Mouse (Mus musculus) midbrain, embryonic 12.5 days (tissue): ENCODE measurements around the gene Upb1. TPM values are rescaled to one million over a fixed set of nuclear protein-coding genes. Genes with fewer than 3 reads are reported as not detected.
A peak's percentile ranks its signal among the peaks of the same experiment; 100 is the strongest.

Experiments used
- ATAC-seq: fragments of 200-750 bp; cut with Nextera tagmentation; 2 replicates; pipeline ENCODE4 v1.8.0; 2017; ENCODE audit warnings: low read depth, moderate TSS enrichment, moderate library complexity; ENCODE audit not compliant: low FRiP score
- H3K27ac ChIP-seq: fragments of 300-500 bp; sonication (generic); replicated peaks from 2 replicates; pipeline ENCODE4 v1.5.1; 2016; ENCODE audit warnings: mild to moderate bottlenecking
- H3K27me3 ChIP-seq: fragments of 300-500 bp; sonication (generic); 2 replicates; pipeline ENCODE4 v1.6.1; 2016; ENCODE audit warnings: mild to moderate bottlenecking
- H3K36me3 ChIP-seq: fragments of 300-500 bp; sonication (generic); 2 replicates; pipeline ENCODE4 v1.6.1; 2016
- H3K4me1 ChIP-seq: fragments of 300-500 bp; sonication (generic); 2 replicates; pipeline ENCODE4 v1.6.1; 2016
- H3K4me2 ChIP-seq: fragments of 300-500 bp; sonication (generic); replicated peaks from 2 replicates; pipeline ENCODE4 v1.6.1; 2016; ENCODE audit warnings: mild to moderate bottlenecking, moderate library complexity
- H3K4me3 ChIP-seq: fragments of 300-500 bp; sonication (generic); 2 replicates; pipeline ENCODE4 v1.5.1; 2016; ENCODE audit warnings: mild to moderate bottlenecking
- H3K9ac ChIP-seq: fragments of 300-500 bp; sonication (generic); replicated peaks from 2 replicates; pipeline ENCODE4 v1.6.1; 2016; ENCODE audit warnings: mild to moderate bottlenecking, moderate library complexity
- H3K9me3 ChIP-seq: fragments of 300-500 bp; sonication (generic); 2 replicates; pipeline ENCODE4 v1.6.1; 2016; ENCODE audit warnings: mild to moderate bottlenecking
- WGBS: fragments of 180-500 bp; shearing (Covaris S2); methylation state at CpG from one replicate; pipeline ENCODE4 v1.1.7; 2016; 5-methylcytosine and 5-hydroxymethylcytosine counted together
- polyA plus RNA-seq: library from polyadenylated mRNA; unstranded; fragments of >200 nt; fragmentation: Nextera tagmentation; extraction: Ambion mirVana; gene quantifications from 2 replicates; pipeline ENCODE4 v1.2.1, GENCODE M21; 2016

Upb1 gene
- polyA plus RNA-seq, 1 experiment from 2014 or later = 0.26 TPM

- Histone ChIP-seq H3K36me3 (no peaks in the 10 kb centered on the region), H3K4me3 (no peak overlapping the region), H3K27ac (no peak overlapping the region), H3K4me1 (no peaks in the 10 kb centered on the region), H3K9me3 (no peaks in the 10 kb centered on the region), H3K27me3 (no peaks in the 10 kb centered on the region), H3K9ac (no peak overlapping the region), H3K4me2 (no peak overlapping the region)
- WGBS = 89% methylated on average over 6 of the region's 6 CpGs
- ATAC-seq = no peak
These were observed 28.1 kb downstream of the Upb1 start for GRCm38 (mm10) chr10:75429004-75429380.

- no peaks in the 10 kb centered on the region for H3K4me1 ChIP-seq
- ATAC-seq = no peak
- H3K9ac ChIP-seq = no peak overlapping the region
- no peak overlapping the region for H3K4me2 ChIP-seq
- H3K27ac ChIP-seq = no peak overlapping the region
- H3K36me3 ChIP-seq = no peaks in the 10 kb centered on the region
- no peaks in the 10 kb centered on the region for H3K27me3 ChIP-seq
- H3K9me3 ChIP-seq = no peaks in the 10 kb centered on the region
- WGBS = 84% methylated on average over 7 of the region's 7 CpGs
- no peak overlapping the region for H3K4me3 ChIP-seq
These were observed 28.7 kb downstream of the Upb1 start for GRCm38 (mm10) chr10:75429522-75430146.

DNA sequence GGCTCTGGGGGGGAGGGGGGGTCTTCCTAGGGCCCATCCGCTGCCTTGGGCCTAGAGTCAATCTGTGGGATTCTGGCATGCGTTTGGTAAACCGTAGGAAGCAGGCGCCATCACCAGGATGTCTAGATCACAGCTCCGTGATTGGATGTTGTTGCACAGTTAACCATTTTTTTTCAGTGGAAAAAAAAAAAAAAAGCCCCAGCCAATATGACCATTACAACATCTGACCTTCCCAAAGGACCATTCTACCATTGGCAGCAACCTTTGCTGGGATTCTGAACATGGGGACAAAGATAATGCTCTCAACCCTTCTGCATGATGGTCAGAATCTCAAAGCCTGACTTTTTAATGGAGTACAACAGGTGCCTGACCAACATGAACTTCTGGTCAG, 29.2 kb downstream of the Upb1 start:
- no peak overlapping the region for H3K27ac ChIP-seq
- no peaks in the 10 kb centered on the region for H3K9me3 ChIP-seq
- no peaks in the 10 kb centered on the region for H3K4me1 ChIP-seq
- 90% methylated on average over 5 of the region's 5 CpGs for WGBS
- no peak for ATAC-seq
- H3K4me3 ChIP-seq = no peak overlapping the region
- H3K9ac ChIP-seq = no peak overlapping the region
- no peaks in the 10 kb centered on the region for H3K27me3 ChIP-seq
- no peaks in the 10 kb centered on the region for H3K36me3 ChIP-seq
- H3K4me2 ChIP-seq = no peak overlapping the region

DNA sequence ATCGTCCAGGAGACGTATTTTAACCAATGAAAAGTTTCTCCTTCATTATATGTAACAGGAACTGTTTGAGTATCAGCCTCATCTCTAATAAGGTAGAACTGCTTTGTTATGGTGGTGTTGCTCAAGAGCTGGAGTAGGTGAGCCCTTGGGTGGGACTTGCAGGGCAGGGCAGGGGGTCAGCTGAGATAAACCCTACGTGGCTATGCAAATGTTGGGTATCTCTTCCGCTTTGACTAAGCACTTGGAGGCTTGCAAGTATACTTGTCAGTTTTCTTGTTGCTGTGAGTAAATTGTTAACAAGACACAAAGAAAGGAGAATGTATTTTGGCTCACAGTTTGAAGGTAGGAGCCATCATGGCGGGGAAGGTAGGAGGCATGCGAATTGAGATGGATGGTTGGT, 29.7 kb downstream of the Upb1 start:
- H3K9me3 ChIP-seq = no peaks in the 10 kb centered on the region
- no peak overlapping the region for H3K9ac ChIP-seq
- 90% methylated on average over 6 of the region's 6 CpGs for WGBS
- H3K4me2 ChIP-seq = no peak overlapping the region
- no peak overlapping the region for H3K27ac ChIP-seq
- no peak overlapping the region for H3K4me3 ChIP-seq
- no peaks in the 10 kb centered on the region for H3K4me1 ChIP-seq
- no peaks in the 10 kb centered on the region for H3K36me3 ChIP-seq
- no peak for ATAC-seq
- H3K27me3 ChIP-seq = no peaks in the 10 kb centered on the region

DNA sequence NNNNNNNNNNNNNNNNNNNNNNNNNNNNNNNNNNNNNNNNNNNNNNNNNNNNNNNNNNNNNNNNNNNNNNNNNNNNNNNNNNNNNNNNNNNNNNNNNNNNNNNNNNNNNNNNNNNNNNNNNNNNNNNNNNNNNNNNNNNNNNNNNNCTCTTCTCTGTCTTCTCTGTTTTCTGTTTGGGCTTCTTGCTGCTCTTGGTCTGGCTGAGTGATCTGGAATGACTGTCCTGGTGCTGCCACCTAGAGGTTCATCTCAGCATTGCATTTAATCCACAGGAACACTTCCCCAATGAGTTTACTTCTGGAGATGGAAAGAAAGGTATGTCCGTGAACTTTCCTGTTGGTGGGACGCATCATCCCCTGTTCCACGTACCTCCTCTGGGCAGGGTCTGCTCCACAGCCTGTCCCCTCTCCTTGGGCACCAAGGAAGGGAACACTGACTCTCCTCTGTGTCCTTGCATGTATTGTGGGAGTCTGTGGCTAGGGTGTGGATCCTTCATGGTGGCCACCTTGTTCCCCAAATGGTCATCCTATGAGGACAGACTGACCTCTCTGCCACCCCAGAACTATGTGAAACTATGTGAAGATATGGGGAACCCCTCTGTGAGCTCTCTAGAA, 35.8 kb downstream of the Upb1 start:
- Histone ChIP-seq H3K36me3 (no peaks in the 10 kb centered on the region), H3K4me1 (peaks cover 3% of the 10 kb centered on the region; the same call in 1 of the 2 replicates), H3K4me3 (no peak overlapping the region), H3K9me3 (no peaks in the 10 kb centered on the region), H3K4me2 (no peak overlapping the region), H3K27me3 (peaks cover 10% of the 10 kb centered on the region; the same call in 1 of the 2 replicates), H3K9ac (no peak overlapping the region), H3K27ac (no peak overlapping the region)
- ATAC-seq = peak; percentile 57
- WGBS = 21% methylated on average over 3 of the region's 3 CpGs

- Histone ChIP-seq H3K27ac (no peak overlapping the region), H3K4me2 (no peak overlapping the region), H3K4me3 (no peak overlapping the region), H3K36me3 (no peaks in the 10 kb centered on the region), H3K27me3 (peaks cover 10% of the 10 kb centered on the region; the same call in 1 of the 2 replicates), H3K9ac (no peak overlapping the region), H3K4me1 (peaks cover 3% of the 10 kb centered on the region; the same call in 1 of the 2 replicates), H3K9me3 (no peaks in the 10 kb centered on the region)
- WGBS = 100% methylated on average over 1 of the region's 1 CpGs
- no peak for ATAC-seq
These were observed 36.4 kb downstream of the Upb1 start for GRCm38 (mm10) chr10:75437284-75437683.

DNA sequence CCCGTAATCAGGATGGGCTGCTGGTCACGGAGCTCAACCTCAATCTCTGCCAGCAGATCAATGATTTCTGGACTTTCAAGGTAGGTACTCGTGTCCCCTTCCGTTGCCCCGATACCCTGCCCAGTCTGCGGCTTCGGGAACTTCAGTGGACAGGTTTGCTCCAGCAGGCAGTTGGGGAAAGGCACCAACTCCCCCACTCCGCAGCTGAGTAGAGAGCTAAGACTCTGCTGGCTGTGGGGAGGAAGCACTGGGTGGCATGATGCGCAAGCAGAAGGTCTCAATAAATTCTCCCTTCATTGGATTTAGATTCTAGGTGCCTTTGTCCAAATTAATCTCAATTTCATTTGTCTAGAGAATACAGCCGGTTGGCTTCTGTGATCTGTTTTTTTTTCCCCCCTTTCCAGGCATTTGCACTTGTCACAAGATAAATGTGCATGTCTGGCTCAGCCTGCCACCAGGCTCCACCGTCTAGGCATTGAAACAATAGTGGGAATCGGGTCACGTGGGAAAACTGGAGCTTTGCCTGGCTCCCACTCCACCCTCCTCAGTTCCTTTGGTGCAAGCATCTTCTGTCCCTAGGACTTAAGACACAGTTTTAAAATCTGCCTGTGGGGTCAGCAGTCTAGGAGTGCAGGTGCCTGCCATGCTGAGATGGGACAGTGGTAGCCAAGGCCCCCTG, 37.4 kb downstream of the Upb1 start:
- Histone ChIP-seq H3K36me3 (no peaks in the 10 kb centered on the region), H3K9me3 (no peaks in the 10 kb centered on the region), H3K4me2 (no peak overlapping the region), H3K4me3 (no peak overlapping the region), H3K9ac (no peak overlapping the region), H3K4me1 (peaks cover 3% of the 10 kb centered on the region; the same call in 1 of the 2 replicates), H3K27me3 (peaks cover 10% of the 10 kb centered on the region; the same call in 1 of the 2 replicates), H3K27ac (no peak overlapping the region)
- no peak for ATAC-seq
- 74% methylated on average over 13 of the region's 13 CpGs for WGBS

DNA sequence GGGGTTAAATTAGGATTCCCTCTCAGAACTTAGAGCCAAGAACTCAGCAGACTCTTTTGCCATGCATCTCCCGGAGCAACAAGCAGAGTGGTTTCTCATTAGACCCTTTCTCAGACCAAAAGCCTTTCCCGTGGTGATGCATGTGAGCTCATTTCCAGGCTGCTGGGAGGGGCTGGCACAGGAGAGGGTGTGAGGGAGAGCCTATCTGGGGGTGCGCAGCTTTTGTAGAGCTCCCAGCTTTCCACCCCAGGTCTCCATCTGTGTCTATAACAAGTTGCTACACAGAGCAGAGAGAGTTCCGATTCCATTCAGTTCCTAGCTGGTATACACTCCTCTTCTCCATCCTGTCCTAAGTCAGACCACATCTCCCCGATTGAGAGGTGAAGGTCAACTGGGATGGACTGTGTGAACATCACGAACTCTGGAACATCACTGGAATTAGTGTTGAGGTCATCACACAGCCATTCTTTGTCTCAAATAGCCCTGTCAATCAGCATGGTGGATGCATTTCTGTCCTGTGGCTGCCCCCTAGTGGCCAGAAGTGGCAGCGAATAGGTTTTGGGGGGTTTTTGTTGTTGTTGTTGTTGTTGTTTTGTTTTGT, 38.4 kb downstream of the Upb1 start:
- peaks cover 9% of the 10 kb centered on the region for H3K4me1 ChIP-seq

GRCm38 (mm10) chr10:75440756-75441155, 39.8 kb downstream of the Upb1 start:
- Histone ChIP-seq H3K4me2 (no peak overlapping the region), H3K9ac (no peak overlapping the region), H3K4me3 (no peak overlapping the region), H3K4me1 (peaks cover 18% of the 10 kb centered on the region), H3K36me3 (no peaks in the 10 kb centered on the region), H3K9me3 (no peaks in the 10 kb centered on the region), H3K27ac (no peak overlapping the region), H3K27me3 (peaks cover 10% of the 10 kb centered on the region; the same call in 1 of the 2 replicates)
- no peak for ATAC-seq
- WGBS = 89% methylated on average over 3 of the region's 3 CpGs

More for the DNA sequence above, 38.4 kb downstream of the Upb1 start:
- no peak overlapping the region for H3K4me3 ChIP-seq
- 43% methylated on average over 7 of the region's 7 CpGs for whole genome bisulfite sequencing
- H3K9ac ChIP-seq = no peak overlapping the region
- H3K36me3 ChIP-seq = no peaks in the 10 kb centered on the region
- no peak overlapping the region for H3K4me2 ChIP-seq
- H3K9me3 ChIP-seq = no peaks in the 10 kb centered on the region
- no peak overlapping the region for H3K27ac ChIP-seq
- peaks cover 10% of the 10 kb centered on the region; the same call in 1 of the 2 replicates for H3K27me3 ChIP-seq
- ATAC-seq = peak; percentile 47; the same call in 1 of the 2 replicates

DNA sequence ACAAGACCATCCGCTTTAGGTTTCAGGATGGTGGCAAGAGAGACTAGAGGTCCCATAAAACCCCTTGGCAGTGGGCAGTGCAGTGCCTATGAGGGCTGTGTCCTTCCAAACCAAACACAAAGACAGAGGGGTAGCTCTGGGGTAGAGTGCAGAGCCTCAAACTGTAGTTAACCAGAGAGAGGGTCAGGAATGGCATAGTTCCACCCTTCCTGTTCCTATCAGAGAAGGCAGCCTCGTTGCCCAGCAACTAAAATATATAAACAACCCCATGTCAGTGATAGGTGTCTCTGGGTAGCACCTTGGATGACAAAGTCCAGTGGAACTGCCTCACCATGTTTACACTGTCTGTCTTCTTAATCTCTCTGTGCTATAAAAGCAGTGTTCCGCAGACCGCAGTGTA, 40.9 kb downstream of the Upb1 start:
- ATAC-seq = no peak
- H3K4me2 ChIP-seq = no peak overlapping the region
- 88% methylated on average over 4 of the region's 4 CpGs for WGBS

GRCm38 (mm10) chr10:75443017-75443416, 42.1 kb downstream of the Upb1 start:
- 84% methylated on average over 4 of the region's 4 CpGs for WGBS
- ATAC-seq = no peak
- no peak overlapping the region for H3K4me2 ChIP-seq

More for the DNA sequence above, 40.9 kb downstream of the Upb1 start:
- Histone ChIP-seq H3K9me3 (no peaks in the 10 kb centered on the region), H3K9ac (no peak overlapping the region), H3K4me1 (peaks cover 18% of the 10 kb centered on the region), H3K27me3 (peaks cover 10% of the 10 kb centered on the region; the same call in 1 of the 2 replicates), H3K4me3 (no peak overlapping the region), H3K27ac (no peak overlapping the region), H3K36me3 (no peaks in the 10 kb centered on the region)

More at GRCm38 (mm10) chr10:75443017-75443416, 42.1 kb downstream of the Upb1 start:
- no peaks in the 10 kb centered on the region for H3K36me3 ChIP-seq
- peaks cover 2% of the 10 kb centered on the region; the same call in 1 of the 2 replicates for H3K27me3 ChIP-seq
- H3K4me1 ChIP-seq = peaks cover 18% of the 10 kb centered on the region
- H3K9ac ChIP-seq = no peak overlapping the region
- no peaks in the 10 kb centered on the region for H3K9me3 ChIP-seq
- H3K4me3 ChIP-seq = no peak overlapping the region
- H3K27ac ChIP-seq = no peak overlapping the region
